Mouse (Mus musculus) stomach, embryonic 16.5 days (tissue): Measurements from ENCODE around the gene Prss46. TPM values are rescaled to one million over a fixed set of nuclear protein-coding genes. Genes with fewer than 3 reads are reported as not detected.
A peak's percentile ranks its signal among the peaks of the same experiment; 100 is the strongest.

Experiments used
- ATAC-seq: fragments of 200-750 bp; cut with Nextera tagmentation; 2 replicates; pipeline ENCODE4 v1.8.0; 2017; ENCODE audit warnings: moderate number of reproducible peaks, moderate TSS enrichment; ENCODE audit not compliant: insufficient read depth, low FRiP score
- H3K27ac ChIP-seq: fragments of 300-500 bp; sonication (generic); 2 replicates; pipeline ENCODE4 v1.5.1; 2014; ENCODE audit warnings: low read length
- H3K27me3 ChIP-seq: fragments of 300-500 bp; sonication (generic); 2 replicates; pipeline ENCODE4 v1.6.1; 2014; ENCODE audit warnings: low read length, control low read depth, mixed read lengths; ENCODE audit not compliant: control insufficient read depth, insufficient read depth
- H3K36me3 ChIP-seq: fragments of 300-500 bp; sonication (generic); 2 replicates; pipeline ENCODE4 v1.6.1; 2014; ENCODE audit warnings: low read length; ENCODE audit not compliant: control insufficient read depth, insufficient read depth
- H3K4me1 ChIP-seq: fragments of 300-500 bp; sonication (generic); 2 replicates; pipeline ENCODE4 v1.6.1; 2014; ENCODE audit warnings: low read length, control low read depth, mixed read lengths; ENCODE audit not compliant: control insufficient read depth, insufficient read depth
- H3K4me2 ChIP-seq: fragments of 300-500 bp; sonication (generic); 2 replicates; pipeline ENCODE4 v1.6.1; 2014; ENCODE audit warnings: low read depth, low read length, mixed read lengths
- H3K4me3 ChIP-seq: fragments of 300-500 bp; sonication (generic); replicated peaks from 2 replicates; pipeline ENCODE4 v1.5.1; 2014; ENCODE audit warnings: mild to moderate bottlenecking, low read length
- H3K9ac ChIP-seq: fragments of 300-500 bp; sonication (generic); 2 replicates; pipeline ENCODE4 v1.6.1; 2014; ENCODE audit warnings: low read length
- H3K9me3 ChIP-seq: fragments of 300-500 bp; sonication (generic); replicated peaks from 2 replicates; pipeline ENCODE4 v1.6.1; 2016; ENCODE audit warnings: low read length, control low read depth; ENCODE audit not compliant: control insufficient read depth
- WGBS: fragments of 180-500 bp; shearing (Covaris S2); extraction: QIAGEN DNeasy Blood & Tissue Kit; methylation state at CpG from one replicate; pipeline ENCODE4 v1.1.7; 2014; 5-methylcytosine and 5-hydroxymethylcytosine counted together
- polyA plus RNA-seq: library from polyadenylated mRNA; unstranded; fragments of >200 nt; fragmentation: Nextera tagmentation; extraction: Ambion mirVana; gene quantifications from 2 replicates; pipeline ENCODE4 v1.2.1, GENCODE M21; 2015

The Prss46 gene
- polyA plus RNA-seq, 1 experiment from 2014 or later, result not detected

GRCm38 (mm10) chr9:110855903-110856302 is 11.6 kb downstream of the Prss46 start:
- Histone ChIP-seq H3K27ac (no peak overlapping the region), H3K4me1 (0 out of 2 replicates have a peak, but pooled peaks cover 6% of the 10 kb centered on the region), H3K36me3 (no peaks in the 10 kb centered on the region), H3K27me3 (peaks cover 2% of the 10 kb centered on the region; the same call in 1 of the 2 replicates), H3K9me3 (no peaks in the 10 kb centered on the region), H3K4me2 (no peak overlapping the region), H3K4me3 (no peak overlapping the region), H3K9ac (no peak overlapping the region)
- no peak for ATAC-seq
- 61% methylated on average over 7 of the region's 7 CpGs for WGBS

- 0 out of 2 replicates have a peak, but pooled peaks have one; percentile 13 for ATAC-seq
- Histone ChIP-seq H3K9ac (no peak overlapping the region), H3K4me3 (no peak overlapping the region), H3K4me2 (no peak overlapping the region), H3K27me3 (peaks cover 2% of the 10 kb centered on the region; the same call in 1 of the 2 replicates), H3K4me1 (0 out of 2 replicates have a peak, but pooled peaks cover 6% of the 10 kb centered on the region), H3K27ac (no peak overlapping the region), H3K9me3 (no peaks in the 10 kb centered on the region), H3K36me3 (no peaks in the 10 kb centered on the region)
- 44% methylated on average over 4 of the region's 4 CpGs for WGBS
These were observed 12.6 kb downstream of the Prss46 start for GRCm38 (mm10) chr9:110856920-110857319.

- H3K4me1 ChIP-seq, result 0 out of 2 replicates have a peak, but pooled peaks cover 6% of the 10 kb centered on the region
- H3K9ac ChIP-seq, result peak within 1 kb of the TSS; percentile 50; the same call in 1 of the 2 replicates
- no peak within 1 kb of the TSS for H3K27ac ChIP-seq
- H3K4me2 ChIP-seq, result peak within 1 kb of the TSS; percentile 46
- 8% methylated on average over 49 of the region's 50 CpGs for WGBS
- H3K36me3 ChIP-seq, result no peaks in the 10 kb centered on the region
- peak within 1 kb of the TSS; percentile 32 for H3K4me3 ChIP-seq
- H3K27me3 ChIP-seq, result peaks cover 2% of the 10 kb centered on the region; the same call in 1 of the 2 replicates
- 0 out of 2 replicates have a peak, but pooled peaks have one; percentile 17 for ATAC-seq
- H3K9me3 ChIP-seq, result no peaks in the 10 kb centered on the region
These were observed 13.6 kb downstream of the Prss46 start, which contains the start of gene Prss50 for GRCm38 (mm10) chr9:110857781-110858472. Gene Prss50 (plus strand): TSS chr9:110857967.

- peaks cover 2% of the 10 kb centered on the region; the same call in 1 of the 2 replicates for H3K27me3 ChIP-seq
- no peak overlapping the region for H3K27ac ChIP-seq
- no peak overlapping the region for H3K4me3 ChIP-seq
- WGBS, result 43% methylated on average over 5 of the region's 5 CpGs
- H3K9ac ChIP-seq, result no peak overlapping the region
- no peak for ATAC-seq
- 0 out of 2 replicates have a peak, but pooled peaks cover 6% of the 10 kb centered on the region for H3K4me1 ChIP-seq
- no peaks in the 10 kb centered on the region for H3K36me3 ChIP-seq
- H3K9me3 ChIP-seq, result no peaks in the 10 kb centered on the region
- no peak overlapping the region for H3K4me2 ChIP-seq
These were observed 14.2 kb downstream of the Prss46 start for GRCm38 (mm10) chr9:110858523-110858922.

GRCm38 (mm10) chr9:110858967-110859596 is 14.8 kb downstream of the Prss46 start:
- H3K27ac ChIP-seq, result no peak overlapping the region
- H3K9ac ChIP-seq, result no peak overlapping the region
- no peak overlapping the region for H3K4me2 ChIP-seq
- no peaks in the 10 kb centered on the region for H3K9me3 ChIP-seq
- whole genome bisulfite sequencing, result 79% methylated on average over 5 of the region's 5 CpGs
- peaks cover 2% of the 10 kb centered on the region; the same call in 1 of the 2 replicates for H3K27me3 ChIP-seq
- no peak overlapping the region for H3K4me3 ChIP-seq
- no peaks in the 10 kb centered on the region for H3K36me3 ChIP-seq
- 0 out of 2 replicates have a peak, but pooled peaks cover 6% of the 10 kb centered on the region for H3K4me1 ChIP-seq
- ATAC-seq, result no peak

- Histone ChIP-seq H3K9me3 (no peaks in the 10 kb centered on the region), H3K4me3 (no peak overlapping the region), H3K4me2 (no peak overlapping the region), H3K27me3 (peaks cover 14% of the 10 kb centered on the region), H3K9ac (no peak overlapping the region), H3K27ac (no peak overlapping the region), H3K36me3 (no peaks in the 10 kb centered on the region), H3K4me1 (0 out of 2 replicates have a peak, but pooled peaks cover 4% of the 10 kb centered on the region)
- WGBS, result 16% methylated on average over 7 of the region's 7 CpGs
- ATAC-seq, result no peak
These were observed 26.7 kb downstream of the Prss46 start for GRCm38 (mm10) chr9:110871030-110871429.

GRCm38 (mm10) chr9:110873681-110874659 is 29.7 kb downstream of the Prss46 start:
- peak; percentile 31; the same call in 1 of the 2 replicates for ATAC-seq
- peak overlapping the region; percentile 58 for H3K9ac ChIP-seq

GRCm38 (mm10) chr9:110874660-110875191 is 30.4 kb downstream of the Prss46 start:
- peaks cover 14% of the 10 kb centered on the region for H3K27me3 ChIP-seq
- no peak for ATAC-seq
- H3K4me1 ChIP-seq, result peaks cover 4% of the 10 kb centered on the region; the same call in 1 of the 2 replicates
- no peak overlapping the region for H3K9ac ChIP-seq
- H3K36me3 ChIP-seq, result no peaks in the 10 kb centered on the region
- H3K27ac ChIP-seq, result no peak overlapping the region
- no peak overlapping the region for H3K4me2 ChIP-seq
- H3K9me3 ChIP-seq, result no peaks in the 10 kb centered on the region
- no peak overlapping the region for H3K4me3 ChIP-seq
- 14% methylated on average over 3 of the region's 3 CpGs for WGBS

More at GRCm38 (mm10) chr9:110873681-110874659, 29.7 kb downstream of the Prss46 start:
- Histone ChIP-seq H3K4me1 (0 out of 2 replicates have a peak, but pooled peaks cover 4% of the 10 kb centered on the region), H3K9me3 (no peaks in the 10 kb centered on the region), H3K4me3 (peak overlapping the region; percentile 37), H3K36me3 (no peaks in the 10 kb centered on the region), H3K27me3 (peaks cover 14% of the 10 kb centered on the region), H3K4me2 (peak overlapping the region; percentile 53), H3K27ac (no peak overlapping the region)
- 8% methylated on average over 40 of the region's 40 CpGs for WGBS
